Mouse (Mus musculus): ENCODE results near the gene Ascl5.

- TF ChIP-seq ETS1 (IDR thresholded peaks at IDR 0.05; ENCODE audit: low read depth, low read length) (no peak), POLR2A (IDR thresholded peaks at IDR 0.05; ENCODE audit: control insufficient read depth in 1 of 2, insufficient read depth in 1 of 2, low read depth in 1 of 2, low read length in 2 of 2, poor library complexity in 1 of 2) (no peak), CTCF (IDR thresholded peaks at IDR 0.05 in 2 of 3, conservative IDR thresholded peaks at IDR 0.05 in 1 of 3; ENCODE audit: control insufficient read depth in 1 of 3, insufficient read depth in 1 of 3, low read depth in 2 of 3, low read length in 3 of 3, poor library complexity in 1 of 3, severe bottlenecking in 1 of 3) (no peak), TCF12 (IDR thresholded peaks at IDR 0.05; ENCODE audit: low read depth, low read length) (no peak), SIN3A (IDR thresholded peaks at IDR 0.05; ENCODE audit: low read length) (no peak), GATA1 (IDR thresholded peaks at IDR 0.05; ENCODE audit: low read depth, low read length) (no peak), MYB (IDR thresholded peaks at IDR 0.05; ENCODE audit: low read depth, low read length) (no peak), MXI1 (IDR thresholded peaks at IDR 0.05; ENCODE audit: low read depth, low read length) (no peak), NELFE (IDR thresholded peaks at IDR 0.05; ENCODE audit: low read depth, low read length) (no peak)
These were observed 44.2 kb downstream of the Ascl5 start for GRCm38 (mm10) chr1:136094807-136095206.

All from MEL (cell line).